Mouse (Mus musculus) myocyte (in vitro differentiated cells): ENCODE data around the gene Impg1. TPM values are rescaled to one million over a fixed set of nuclear protein-coding genes. Genes with fewer than 3 reads are reported as not detected.

Experiments used
- H3K27me3 ChIP-seq: one replicate; pipeline ENCODE4 v1.6.1; 2011; ENCODE audit not compliant: control insufficient read depth, insufficient read depth, insufficient read length
- H3K36me3 ChIP-seq: one replicate; pipeline ENCODE4 v1.6.1; 2011; ENCODE audit not compliant: control insufficient read depth, insufficient read depth
- H3K4me2 ChIP-seq: one replicate; pipeline ENCODE4 v1.6.1; 2011; ENCODE audit warnings: low read depth, control low read depth
- H3K4me3 ChIP-seq: one replicate; pipeline ENCODE4 v1.5.1; 2011; ENCODE audit warnings: mild to moderate bottlenecking, control low read depth, moderate library complexity
- H3K79me2 ChIP-seq: one replicate; pipeline ENCODE4 v1.6.1; 2011; ENCODE audit not compliant: control insufficient read depth, insufficient read depth
- H3ac ChIP-seq: one replicate; pipeline ENCODE4 v1.6.1; 2011; ENCODE audit not compliant: control insufficient read depth, insufficient read length
- CEBPB ChIP-seq: IDR thresholded peaks from 2 replicates; pipeline ENCODE4 v1.6.1; 2011; ENCODE audit warnings: mild to moderate bottlenecking, moderate library complexity; ENCODE audit not compliant: poor library complexity, insufficient read depth, severe bottlenecking
- E2F4 ChIP-seq: IDR thresholded peaks from one replicate; pipeline ENCODE4 v1.6.1; 2011; ENCODE audit warnings: mild to moderate bottlenecking, control low read depth, moderate library complexity; ENCODE audit not compliant: insufficient read depth
- MAX ChIP-seq: IDR thresholded peaks from one replicate; pipeline ENCODE4 v1.6.1; 2011; ENCODE audit warnings: low read depth, mild to moderate bottlenecking, control low read depth
- MYOD1 ChIP-seq, 3 experiments: IDR thresholded peaks; one replicate each; pipeline ENCODE4 v1.6.1; 2011; ENCODE audit warnings: control low read depth in 2 of 3, low read depth in 2 of 3, mild to moderate bottlenecking in 2 of 3, moderate library complexity in 1 of 3; ENCODE audit not compliant: insufficient read length in 2 of 3, control insufficient read depth in 1 of 3
- MYOG ChIP-seq, 3 experiments: IDR thresholded peaks; one replicate each; pipeline ENCODE4 v1.6.1; 2011; ENCODE audit warnings: control low read depth in 2 of 3, low read depth in 2 of 3, mild to moderate bottlenecking in 2 of 3; ENCODE audit not compliant: insufficient read length in 2 of 3, control insufficient read depth in 1 of 3, insufficient read depth in 1 of 3
- POLR2A ChIP-seq: IDR thresholded peaks from one replicate; pipeline ENCODE4 v1.6.1; 2011; ENCODE audit warnings: low read depth, mild to moderate bottlenecking, control low read depth, moderate library complexity; ENCODE audit not compliant: insufficient read length
- POLR2AphosphoS2 ChIP-seq: IDR thresholded peaks from one replicate; pipeline ENCODE4 v1.6.1; 2011; ENCODE audit warnings: low read depth, control low read depth; ENCODE audit not compliant: insufficient read length
- REST ChIP-seq: IDR thresholded peaks from one replicate; pipeline ENCODE4 v1.6.1; 2011; ENCODE audit warnings: mild to moderate bottlenecking, control low read depth, moderate library complexity; ENCODE audit not compliant: insufficient read depth, insufficient read length
- SRF ChIP-seq: IDR thresholded peaks from one replicate; pipeline ENCODE4 v1.6.1; 2011; ENCODE audit warnings: low read depth; ENCODE audit not compliant: control insufficient read depth, insufficient read length
- TCF12 ChIP-seq: IDR thresholded peaks from one replicate; pipeline ENCODE4 v1.6.1; 2011; ENCODE audit warnings: mild to moderate bottlenecking, control low read depth; ENCODE audit not compliant: poor library complexity, insufficient read depth, severe bottlenecking
- TCF3 ChIP-seq: IDR thresholded peaks from one replicate; pipeline ENCODE4 v1.6.1; 2011; ENCODE audit warnings: low read depth, control low read depth; ENCODE audit not compliant: insufficient read length
- USF1 ChIP-seq: IDR thresholded peaks from one replicate; pipeline ENCODE4 v1.6.1; 2011; ENCODE audit warnings: low read depth, mild to moderate bottlenecking, control low read depth, moderate library complexity
- polyA plus RNA-seq: library from polyadenylated mRNA; unstranded; fragments of >200 nt; fragmentation: generic; extraction: Trizol; gene quantifications from one replicate; pipeline ENCODE4 v1.2.1, GENCODE M21; 2012; ENCODE audit warnings: missing spikeins

Impg1 gene
- polyA plus RNA-seq, 1 experiment: not detected

DNA sequence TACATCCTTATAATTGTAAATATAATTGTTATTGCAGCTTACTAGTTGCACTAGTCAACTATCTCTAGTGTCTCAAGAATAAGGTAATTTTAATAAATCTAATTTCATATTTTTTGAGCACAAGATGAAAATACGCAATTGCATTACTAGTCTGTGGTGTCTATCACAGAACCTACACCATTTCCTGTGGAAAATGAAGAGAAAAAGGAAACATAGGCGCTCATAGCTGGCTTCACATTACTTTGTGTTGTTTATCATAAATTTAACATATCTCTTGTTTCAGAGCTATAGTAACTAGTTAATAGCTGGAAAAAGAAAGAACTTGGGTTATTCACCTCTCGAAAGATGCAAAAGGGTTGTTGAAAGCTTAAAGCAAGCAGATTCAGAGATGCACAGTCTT, 182.9 kb downstream of the Impg1 start:
- Histone ChIP-seq H3K79me2 (no peaks in the 10 kb centered on the region), H3K27me3 (no peaks in the 10 kb centered on the region), H3ac (no peak overlapping the region), H3K4me3 (no peak overlapping the region), H3K36me3 (peaks cover 5% of the 10 kb centered on the region), H3K4me2 (no peak overlapping the region)
- no peak for TF ChIP-seq TCF3
- no peak for TF ChIP-seq REST
- no peak for TF ChIP-seq TCF12
- no peak for TF ChIP-seq E2F4
- TF ChIP-seq MAX: no peak
- TF ChIP-seq MYOD1 (IDR thresholded peaks at IDR 0.05; ENCODE audit: control insufficient read depth in 1 of 3, insufficient read length in 2 of 3, low read depth in 2 of 3): no peak
- no peak for TF ChIP-seq SRF
- no peak for TF ChIP-seq CEBPB
- TF ChIP-seq POLR2A: no peak

- Histone ChIP-seq H3K4me3 (no peak overlapping the region), H3K79me2 (no peaks in the 10 kb centered on the region), H3K27me3 (no peaks in the 10 kb centered on the region), H3K36me3 (peaks cover 5% of the 10 kb centered on the region), H3K4me2 (no peak overlapping the region), H3ac (no peak overlapping the region)
- TF ChIP-seq MYOG (IDR thresholded peaks at IDR 0.05; ENCODE audit: control insufficient read depth in 1 of 3, insufficient read depth in 1 of 3, insufficient read length in 2 of 3, low read depth in 2 of 3) (no peak), TCF3 (no peak), SRF (no peak), E2F4 (no peak), POLR2A (no peak), MAX (no peak), REST (no peak), MYOD1 (IDR thresholded peaks at IDR 0.05; ENCODE audit: control insufficient read depth in 1 of 3, insufficient read length in 2 of 3, low read depth in 2 of 3) (no peak), CEBPB (no peak), USF1 (no peak), POLR2AphosphoS2 (no peak)
Measured at GRCm38 (mm10) chr9:80280724-80281123, 184.6 kb downstream of the Impg1 start.

DNA sequence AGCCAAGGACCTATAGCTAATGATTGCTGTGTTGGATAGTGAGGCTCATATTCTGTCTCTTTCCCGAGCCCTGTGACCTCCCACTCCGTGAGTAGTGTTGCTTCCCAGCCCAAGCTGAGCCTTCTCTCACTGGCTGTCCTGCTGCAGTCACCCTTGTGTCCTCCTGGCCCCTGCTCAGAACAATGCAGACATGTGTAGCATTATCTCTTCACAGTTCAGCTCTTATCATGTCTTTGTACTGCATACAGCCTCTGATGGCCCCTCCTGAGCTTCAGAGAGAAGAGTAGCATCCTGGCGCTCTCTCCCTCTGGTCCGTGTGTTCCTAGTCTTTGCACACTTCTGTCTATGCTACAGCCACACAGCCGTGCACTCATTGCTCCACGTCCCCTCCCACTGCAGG, 187.5 kb downstream of the Impg1 start:
- Histone ChIP-seq H3K27me3 (no peaks in the 10 kb centered on the region), H3K36me3 (peaks cover 5% of the 10 kb centered on the region), H3ac (no peak overlapping the region), H3K4me2 (no peak overlapping the region), H3K4me3 (no peak overlapping the region), H3K79me2 (no peaks in the 10 kb centered on the region)
- TF ChIP-seq CEBPB (no peak), TCF3 (no peak), MAX (no peak), SRF (no peak), MYOD1 (IDR thresholded peaks at IDR 0.05; ENCODE audit: control insufficient read depth in 1 of 3, insufficient read length in 2 of 3, low read depth in 2 of 3) (no peak), USF1 (no peak), REST (no peak), MYOG (IDR thresholded peaks at IDR 0.05; ENCODE audit: control insufficient read depth in 1 of 3, insufficient read depth in 1 of 3, insufficient read length in 2 of 3, low read depth in 2 of 3) (no peak)

- Histone ChIP-seq H3K36me3 (peaks cover 3% of the 10 kb centered on the region), H3K79me2 (no peaks in the 10 kb centered on the region), H3K4me2 (no peak overlapping the region), H3ac (no peak overlapping the region), H3K4me3 (no peak overlapping the region), H3K27me3 (no peaks in the 10 kb centered on the region)
- TF ChIP-seq TCF12 (no peak), MYOD1 (IDR thresholded peaks at IDR 0.05; ENCODE audit: control insufficient read depth in 1 of 3, insufficient read length in 2 of 3, low read depth in 2 of 3) (no peak), USF1 (no peak), POLR2AphosphoS2 (no peak), TCF3 (no peak), CEBPB (no peak), MYOG (IDR thresholded peaks at IDR 0.05; ENCODE audit: control insufficient read depth in 1 of 3, insufficient read depth in 1 of 3, insufficient read length in 2 of 3, low read depth in 2 of 3) (no peak), SRF (no peak), MAX (no peak), E2F4 (no peak), POLR2A (no peak), REST (no peak)
Measured at GRCm38 (mm10) chr9:80277157-80277556, 188.1 kb downstream of the Impg1 start.

- TF ChIP-seq POLR2A: no peak
- no peak for TF ChIP-seq TCF12
- TF ChIP-seq POLR2AphosphoS2: no peak
- TF ChIP-seq E2F4: no peak
- no peak for TF ChIP-seq CEBPB
- no peak for TF ChIP-seq TCF3
- TF ChIP-seq USF1: no peak
- TF ChIP-seq MAX: no peak
- Histone ChIP-seq H3K79me2 (no peaks in the 10 kb centered on the region), H3K4me2 (no peak overlapping the region), H3ac (no peak overlapping the region), H3K4me3 (no peak overlapping the region), H3K27me3 (no peaks in the 10 kb centered on the region), H3K36me3 (no peaks in the 10 kb centered on the region)
Measured at GRCm38 (mm10) chr9:80275772-80276134, 189.5 kb downstream of the Impg1 start.
